ENCODE assay signal across 8 mouse cellular contexts in the genomic region with DNA sequence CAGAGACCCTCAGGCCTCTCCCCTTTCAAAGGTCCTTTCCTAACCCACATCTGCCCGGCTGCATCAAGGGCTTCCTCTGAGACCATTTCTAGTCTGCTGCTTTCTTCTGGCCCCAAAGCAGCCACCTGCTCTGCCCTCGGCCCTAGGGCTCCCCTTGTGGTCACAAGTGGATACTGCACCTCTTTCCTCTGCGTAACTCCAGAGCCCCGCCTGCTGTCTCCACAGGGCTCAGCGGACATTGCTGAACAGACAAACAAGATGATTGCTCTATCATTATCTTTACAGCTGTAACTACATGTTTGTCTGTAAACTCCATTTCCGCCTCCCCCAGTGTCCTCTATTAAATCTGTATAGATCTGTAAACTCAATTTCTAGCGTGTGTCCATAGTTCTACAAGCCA. TPM values are rescaled to one million over a fixed set of nuclear protein-coding genes. Genes with fewer than 3 reads are reported as not detected.
DNase-seq lines count a peak whose midpoint lies in the region; ATAC-seq and TF ChIP-seq lines count a peak whose summit lies in the region.

No protein-coding gene starts in this region.

- no peaks in the 10 kb centered on the region for H3K36me3 ChIP-seq in intestine, embryonic 14.5 days (ENCODE audit: control insufficient read depth, insufficient read depth, low read length)
- H3K36me3 ChIP-seq in intestine, embryonic 15.5 days = no peaks in the 10 kb centered on the region
- no peaks in the 10 kb centered on the region for H3K36me3 ChIP-seq in hindbrain, postnatal 0 days (ENCODE audit: insufficient read depth, low read length)
- H3K36me3 ChIP-seq in midbrain, embryonic 14.5 days (ENCODE audit: control insufficient read depth, insufficient read depth, low read length) = no peaks in the 10 kb centered on the region

- H3K9me3 ChIP-seq in intestine, embryonic 14.5 days (ENCODE audit: control insufficient read depth, low read length) = no peaks in the 10 kb centered on the region
- H3K9me3 ChIP-seq in intestine, embryonic 15.5 days = no peaks in the 10 kb centered on the region
- H3K9me3 ChIP-seq in hindbrain, postnatal 0 days (ENCODE audit: low read length) = no peaks in the 10 kb centered on the region
- H3K9me3 ChIP-seq in midbrain, embryonic 14.5 days (ENCODE audit: control insufficient read depth, low read length) = no peaks in the 10 kb centered on the region

- ATAC-seq in intestine, embryonic 14.5 days (replicated peaks; ENCODE audit: low FRiP score, low TSS enrichment, low read depth) = no peak
- ATAC-seq in intestine, embryonic 15.5 days = no peak
- peak; percentile 79; the same call in 1 of the 2 replicates for ATAC-seq in hindbrain, postnatal 0 days
- ATAC-seq in midbrain, embryonic 14.5 days (ENCODE audit: low FRiP score, low TSS enrichment) = no peak; the same call in 1 of the 2 replicates

- H3K4me2 ChIP-seq in intestine, embryonic 14.5 days (ENCODE audit: low read length) = no peak overlapping the region
- H3K4me2 ChIP-seq in intestine, embryonic 15.5 days (replicated peaks) = no peak overlapping the region
- H3K4me2 ChIP-seq in hindbrain, postnatal 0 days (ENCODE audit: low read depth, low read length) = no peak overlapping the region
- no peak overlapping the region for H3K4me2 ChIP-seq in midbrain, embryonic 14.5 days (ENCODE audit: low read length)

- peak; percentile 72 for DNase-seq in intestine, embryonic 14.5 days (ENCODE audit: low spot score)
- DNase-seq in cerebellum, adult 11 months = peak; percentile 79
- DNase-seq in forelimb bud, embryonic 11.5 days (ENCODE audit: low read depth, low spot score) = peak; percentile 75
- peak; percentile 88 for DNase-seq in hindbrain, postnatal 0 days (ENCODE audit: low spot score)
- DNase-seq in left cerebral cortex, adult 8-10 months (ENCODE audit: low spot score in 2 of 2) = peak; percentile 31 to 55
- DNase-seq in midbrain, embryonic 14.5 days = peak; percentile 88
- DNase-seq in spleen, postnatal 10 days (ENCODE audit: low spot score in 2 of 2) = peak; percentile 56 to 83

- H3K9ac ChIP-seq in intestine, embryonic 14.5 days (ENCODE audit: low read length) = no peak overlapping the region
- no peak overlapping the region for H3K9ac ChIP-seq in intestine, embryonic 15.5 days
- no peak overlapping the region for H3K9ac ChIP-seq in hindbrain, postnatal 0 days (replicated peaks; ENCODE audit: low read length)
- H3K9ac ChIP-seq in midbrain, embryonic 14.5 days (replicated peaks; ENCODE audit: low read length) = no peak overlapping the region

- no peaks in the 10 kb centered on the region for H3K27me3 ChIP-seq in intestine, embryonic 14.5 days (replicated peaks; ENCODE audit: control insufficient read depth, insufficient read depth, low read length)
- H3K27me3 ChIP-seq in intestine, embryonic 15.5 days (replicated peaks) = no peaks in the 10 kb centered on the region
- no peaks in the 10 kb centered on the region for H3K27me3 ChIP-seq in hindbrain, postnatal 0 days (ENCODE audit: insufficient read depth, low read length)
- H3K27me3 ChIP-seq in midbrain, embryonic 14.5 days (ENCODE audit: control insufficient read depth, insufficient read depth, low read length) = no peaks in the 10 kb centered on the region

- TF ChIP-seq CTCF in hindbrain, postnatal 0 days (IDR thresholded peaks at IDR 0.05; ENCODE audit: low read depth) = peak; percentile 99

- no peaks in the 10 kb centered on the region for H3K4me1 ChIP-seq in intestine, embryonic 14.5 days (replicated peaks; ENCODE audit: control insufficient read depth, insufficient read depth, low read length)
- H3K4me1 ChIP-seq in intestine, embryonic 15.5 days (replicated peaks) = no peaks in the 10 kb centered on the region
- 0 out of 2 replicates have a peak, but pooled peaks cover 2% of the 10 kb centered on the region for H3K4me1 ChIP-seq in hindbrain, postnatal 0 days (ENCODE audit: insufficient read depth, low read length)
- H3K4me1 ChIP-seq in midbrain, embryonic 14.5 days (ENCODE audit: control insufficient read depth, insufficient read depth, low read length) = peaks cover 17% of the 10 kb centered on the region; the same call in 1 of the 2 replicates

- H3K4me3 ChIP-seq in intestine, embryonic 14.5 days (ENCODE audit: low read depth, low read length) = no peak overlapping the region
- H3K4me3 ChIP-seq in intestine, embryonic 15.5 days (replicated peaks) = no peak overlapping the region
- H3K4me3 ChIP-seq in hindbrain, postnatal 0 days (ENCODE audit: low read length) = no peak overlapping the region
- no peak overlapping the region for H3K4me3 ChIP-seq in midbrain, embryonic 14.5 days (replicated peaks; ENCODE audit: low read depth, low read length)

- 4% methylated on average over 7 of the region's 7 CpGs for WGBS in intestine, embryonic 14.5 days
- 2% methylated on average over 7 of the region's 7 CpGs for WGBS in intestine, embryonic 15.5 days
- 4% methylated on average over 7 of the region's 7 CpGs for WGBS in hindbrain, postnatal 0 days
- WGBS in midbrain, embryonic 14.5 days = 2% methylated on average over 7 of the region's 7 CpGs

- no peak overlapping the region for H3K27ac ChIP-seq in intestine, embryonic 14.5 days (ENCODE audit: low read depth)
- H3K27ac ChIP-seq in intestine, embryonic 15.5 days = no peak overlapping the region
- H3K27ac ChIP-seq in hindbrain, postnatal 0 days = no peak overlapping the region
- H3K27ac ChIP-seq in midbrain, embryonic 14.5 days (replicated peaks; ENCODE audit: low read depth, low read length) = no peak overlapping the region

RNA-seq across cellular contexts. Expression of gene Rapgef1, which starts 37.1 kb away (rescaled TPM):
- polyA plus RNA-seq in intestine, embryonic 14.5 days (2014; fragmentation: Nextera tagmentation; extraction: Ambion mirVana) = 15.1 and 15.7 TPM in 2 replicates
- 11.8 and 12.3 TPM in 2 replicates for polyA plus RNA-seq in intestine, embryonic 15.5 days (2015; fragmentation: Nextera tagmentation; extraction: Ambion mirVana)
- 91.3 and 94.0 TPM in 2 replicates for total RNA-seq in hindbrain, postnatal 0 days (2014; rRNA removed)
- polyA plus RNA-seq in hindbrain, postnatal 0 days (2015; fragmentation: Nextera tagmentation; extraction: Ambion mirVana) = 13.7 and 14.4 TPM in 2 replicates
- total RNA-seq in left cerebral cortex, adult 8-10 months (2022) = 100 to 1,000 TPM in 1 of 4 experiments, 10 to 100 TPM in 3; 88.6 to 103 (median 94.1) TPM
- 23.2 and 25.3 TPM in 2 replicates for polyA plus RNA-seq in midbrain, embryonic 14.5 days (2014; fragmentation: Nextera tagmentation; extraction: Ambion mirVana)
